Mouse (Mus musculus) liver, adult 2 months (tissue): Measurements from ENCODE around the gene Adad2.

Experiments
- CTCF ChIP-seq: fragments of 200-500 bp; IDR thresholded peaks from 2 replicates; pipeline ENCODE4 v1.5.1; 2011; ENCODE audit warnings: low read depth, low read length, control low read depth
- POLR2A ChIP-seq: fragments of 200-500 bp; IDR thresholded peaks from 2 replicates; pipeline ENCODE4 v1.6.1; 2011; ENCODE audit warnings: low read length, control low read depth; ENCODE audit not compliant: insufficient read depth; ENCODE audit errors: extremely low read depth

- TF ChIP-seq CTCF: no peak
- no peak for TF ChIP-seq POLR2A
Measured at GRCm38 (mm10) chr8:119588844-119589243, 23.7 kb upstream of the Adad2 start.
